Mouse (Mus musculus) heart, postnatal 4 days (tissue): Measurements from ENCODE around the gene Fbxl20. TPM values are rescaled to one million over a fixed set of nuclear protein-coding genes. Genes with fewer than 3 reads are reported as not detected.

Experiments
- DNase-seq: peaks from one replicate; pipeline ENCODE4 v3.0.0; 2021
- total RNA-seq, 2 experiments: library from RNA; stranded (reverse); gene quantifications; 2 replicates each; pipeline ENCODE4 v1.2.3; 2021

Fbxl20 gene
- total RNA-seq, 2 experiments from 2014 or later: 16.2 to 17.5 TPM

- DNase-seq: peak; percentile 46
Measured at GRCm38 (mm10) chr11:98047745-98048144, 102.5 kb downstream of the Fbxl20 start.

DNA sequence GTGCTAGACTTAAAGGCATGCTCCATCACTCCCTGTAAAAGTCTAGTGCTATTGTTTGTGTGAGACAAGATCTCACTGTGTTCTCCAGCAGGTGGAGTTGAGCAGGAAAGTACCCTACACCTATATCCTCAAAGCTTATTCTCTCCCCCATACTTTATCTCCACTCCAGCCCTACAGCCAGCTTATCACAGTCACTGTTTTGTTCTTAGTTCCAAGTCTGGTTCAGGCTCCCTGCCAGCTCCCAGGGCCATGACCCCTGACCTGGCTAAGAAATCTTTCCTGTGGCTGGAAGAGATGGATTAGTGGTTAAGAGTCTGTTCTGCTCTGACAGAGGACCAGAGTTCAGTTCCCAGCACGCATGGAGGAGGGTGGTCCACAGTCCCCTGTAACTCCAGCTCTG lies 103.7 kb downstream of the Fbxl20 start:
- no peak for DNase-seq

DNA sequence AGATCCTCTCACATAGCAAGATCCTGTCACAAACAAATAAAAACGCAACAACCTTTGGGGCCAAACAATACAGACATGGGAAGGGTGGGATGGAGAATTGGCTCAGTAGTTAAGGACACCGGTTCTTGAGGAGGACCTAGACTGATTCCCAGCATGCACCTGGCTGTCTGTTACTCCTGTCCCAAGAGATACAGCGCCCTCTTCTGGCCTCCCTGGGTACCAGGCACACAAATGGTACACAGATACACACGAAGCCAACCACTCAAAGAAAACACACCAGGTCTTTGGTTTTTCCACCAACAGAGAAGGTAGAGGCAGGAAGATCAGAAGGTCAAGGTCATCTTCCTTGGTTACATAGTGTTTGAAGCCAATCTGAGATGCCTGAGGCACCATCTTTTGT lies 104.6 kb downstream of the Fbxl20 start:
- DNase-seq: no peak

- no peak for DNase-seq
Measured at GRCm38 (mm10) chr11:98044074-98044473, 106.1 kb downstream of the Fbxl20 start.

GRCm38 (mm10) chr11:98042741-98043140 lies 107.5 kb downstream of the Fbxl20 start:
- no peak for DNase-seq

- DNase-seq: no peak
Measured at GRCm38 (mm10) chr11:98040975-98041374, 109.2 kb downstream of the Fbxl20 start.

DNA sequence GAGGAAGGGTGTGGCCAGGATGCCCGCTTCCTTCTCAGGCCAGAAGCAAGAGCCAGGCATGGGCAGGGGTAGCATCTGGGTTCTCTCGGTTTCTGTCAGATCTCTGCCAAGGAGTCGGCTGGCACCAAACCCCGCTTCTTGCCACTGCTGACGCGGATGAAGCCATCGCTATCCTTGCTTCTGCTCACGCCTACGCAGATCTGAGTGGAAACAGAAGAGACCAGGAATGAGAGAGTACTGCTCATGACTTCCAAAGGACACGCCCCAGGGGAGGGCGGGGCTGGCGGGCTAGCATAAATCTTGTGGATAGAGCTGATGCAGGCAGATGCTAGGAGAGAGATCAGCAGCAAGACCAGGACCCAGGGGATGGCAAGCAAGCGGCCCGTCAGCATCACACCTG lies 112.3 kb downstream of the Fbxl20 start:
- DNase-seq: no peak

GRCm38 (mm10) chr11:98035977-98036377 lies 114.2 kb downstream of the Fbxl20 start:
- peak; percentile 80 for DNase-seq

GRCm38 (mm10) chr11:98034840-98035239 lies 115.4 kb downstream of the Fbxl20 start:
- no peak for DNase-seq

GRCm38 (mm10) chr11:98034061-98034460 lies 116.1 kb downstream of the Fbxl20 start:
- no peak for DNase-seq

Other genes starting within 250 kb of the Fbxl20 start
- gene Plxdc1, start 164.0 kb downstream of the Fbxl20 start, total RNA-seq: 1 to 10 TPM; 3.4 to 4.2 TPM
- 1 to 10 TPM; 1.6 TPM for gene Arl5c, start 154.2 kb downstream of the Fbxl20 start, total RNA-seq
- gene Cacnb1, start 127.4 kb downstream of the Fbxl20 start, total RNA-seq: 1 to 10 TPM; 7.4 to 7.5 TPM
- 100 to 1,000 TPM; 795 to 849 TPM for gene Rpl19, start 123.7 kb downstream of the Fbxl20 start, total RNA-seq
- gene Stac2, start 96.9 kb downstream of the Fbxl20 start, total RNA-seq: under 1 TPM; 0.64 to 0.81 TPM
- 10 to 100 TPM; 48.5 to 52.6 TPM for gene Med1, start 42.9 kb upstream of the Fbxl20 start, total RNA-seq
- 10 to 100 TPM; 31.3 to 32.7 TPM for gene Cdk12, start 52.7 kb upstream of the Fbxl20 start, total RNA-seq
- not detected for gene Neurod2, start 179.2 kb upstream of the Fbxl20 start, total RNA-seq
- gene Ppp1r1b, start 198.0 kb upstream of the Fbxl20 start, total RNA-seq: 10 to 100 TPM; 19.1 to 21.2 TPM
- gene Stard3, start 208.0 kb upstream of the Fbxl20 start, total RNA-seq: 10 to 100 TPM; 21.3 to 21.8 TPM
- gene Tcap, start 233.4 kb upstream of the Fbxl20 start, total RNA-seq: 100 to 1,000 TPM; 163 to 192 TPM
- gene Pnmt, start 236.0 kb upstream of the Fbxl20 start, total RNA-seq: not detected